Mouse (Mus musculus): ENCODE results near the gene Snrpd3. TPM values are rescaled to one million over a fixed set of nuclear protein-coding genes. Genes with fewer than 3 reads are reported as not detected.
"Not testable (repeated sequence)": the region's sequence is repeated elsewhere in the genome, so short reads cannot be mapped to it uniquely, and the experiment has no call there.

Gene Snrpd3
- polyA plus RNA-seq (2012; ENCODE audit: insufficient read depth, low replicate concordance), result 18.1 TPM in 1 of 2 replicates, not detected in the other

- peaks cover 66% of the 10 kb centered on the region for H3K36me3 ChIP-seq (replicated peaks; ENCODE audit: low read length)
These were observed at the start of gene Snrpd3 for GRCm38 (mm10) chr10:75517073-75517757. Gene Snrpd3 (plus strand): TSS chr10:75517551.

GRCm38 (mm10) chr10:75473411-75473810, 43.9 kb upstream of the Snrpd3 start:
- no peak for TF ChIP-seq FLI1 (IDR thresholded peaks at IDR 0.05; ENCODE audit: low read length)
- no peak for TF ChIP-seq GATA1 (IDR thresholded peaks at IDR 0.05; ENCODE audit: borderline replicate concordance, low read length)
- no peak overlapping the region for H3K4me3 ChIP-seq (replicated peaks)
- H3K27me3 ChIP-seq (replicated peaks), result no peaks in the 10 kb centered on the region
- H3K4me1 ChIP-seq, result peaks cover 17% of the 10 kb centered on the region
- 0 out of 2 replicates have a peak, but pooled peaks cover 6% of the 10 kb centered on the region for H3K9me3 ChIP-seq
- H3K36me3 ChIP-seq (replicated peaks; ENCODE audit: low read length), result no peaks in the 10 kb centered on the region

More at GRCm38 (mm10) chr10:75517073-75517757, at the start of gene Snrpd3:
- peak within 1 kb of the TSS; percentile 93 for H3K4me3 ChIP-seq (replicated peaks)
- TF ChIP-seq FLI1 (IDR thresholded peaks at IDR 0.05; ENCODE audit: low read length) (no peak), GATA1 (IDR thresholded peaks at IDR 0.05; ENCODE audit: borderline replicate concordance, low read length) (no peak)
- H3K4me1 ChIP-seq, result peaks cover 82% of the 10 kb centered on the region
- H3K9me3 ChIP-seq, result no peaks in the 10 kb centered on the region
- no peaks in the 10 kb centered on the region for H3K27me3 ChIP-seq (replicated peaks)

- H3K9me3 ChIP-seq, result no peaks in the 10 kb centered on the region
- no peaks in the 10 kb centered on the region for H3K36me3 ChIP-seq (replicated peaks; ENCODE audit: low read length)
- no peak for TF ChIP-seq GATA1 (IDR thresholded peaks at IDR 0.05; ENCODE audit: borderline replicate concordance, low read length)
- no peak for TF ChIP-seq FLI1 (IDR thresholded peaks at IDR 0.05; ENCODE audit: low read length)
- peaks cover 17% of the 10 kb centered on the region for H3K4me1 ChIP-seq
- no peaks in the 10 kb centered on the region for H3K27me3 ChIP-seq (replicated peaks)
- H3K4me3 ChIP-seq (replicated peaks), result no peak overlapping the region
These were observed 42.8 kb upstream of the Snrpd3 start for GRCm38 (mm10) chr10:75474571-75474970.

GRCm38 (mm10) chr10:75475139-75475850, 42.1 kb upstream of the Snrpd3 start:
- H3K36me3 ChIP-seq (replicated peaks; ENCODE audit: low read length); H3K4me3 ChIP-seq (replicated peaks); H3K27me3 ChIP-seq (replicated peaks); H3K9me3 ChIP-seq: not testable (repeated sequence)
- H3K4me1 ChIP-seq, result peaks cover 17% of the 10 kb centered on the region

GRCm38 (mm10) chr10:75477034-75477433, 40.3 kb upstream of the Snrpd3 start:
- H3K36me3 ChIP-seq (replicated peaks; ENCODE audit: low read length), result no peaks in the 10 kb centered on the region
- TF ChIP-seq FLI1 (IDR thresholded peaks at IDR 0.05; ENCODE audit: low read length) (no peak), GATA1 (IDR thresholded peaks at IDR 0.05; ENCODE audit: borderline replicate concordance, low read length) (no peak)
- H3K4me3 ChIP-seq (replicated peaks), result peak overlapping the region; percentile 70
- H3K4me1 ChIP-seq, result peaks cover 17% of the 10 kb centered on the region
- peaks cover 7% of the 10 kb centered on the region for H3K27me3 ChIP-seq (replicated peaks)
- peaks cover 4% of the 10 kb centered on the region for H3K9me3 ChIP-seq

- Histone ChIP-seq H3K27me3 (replicated peaks) (peaks cover 14% of the 10 kb centered on the region), H3K9me3 (peaks cover 4% of the 10 kb centered on the region), H3K36me3 (replicated peaks; ENCODE audit: low read length) (no peaks in the 10 kb centered on the region), H3K4me1 (peaks cover 21% of the 10 kb centered on the region), H3K4me3 (replicated peaks) (no peak overlapping the region)
- TF ChIP-seq GATA1 (IDR thresholded peaks at IDR 0.05; ENCODE audit: borderline replicate concordance, low read length), result no peak
- no peak for TF ChIP-seq FLI1 (IDR thresholded peaks at IDR 0.05; ENCODE audit: low read length)
These were observed 37.4 kb upstream of the Snrpd3 start for GRCm38 (mm10) chr10:75479955-75480354.

GRCm38 (mm10) chr10:75481703-75482102, 35.6 kb upstream of the Snrpd3 start:
- H3K4me1 ChIP-seq, result peaks cover 35% of the 10 kb centered on the region
- no peak for TF ChIP-seq FLI1 (IDR thresholded peaks at IDR 0.05; ENCODE audit: low read length)
- no peak for TF ChIP-seq GATA1 (IDR thresholded peaks at IDR 0.05; ENCODE audit: borderline replicate concordance, low read length)
- H3K36me3 ChIP-seq (replicated peaks; ENCODE audit: low read length), result no peaks in the 10 kb centered on the region
- peaks cover 14% of the 10 kb centered on the region for H3K27me3 ChIP-seq (replicated peaks)
- no peak overlapping the region for H3K4me3 ChIP-seq (replicated peaks)
- peaks cover 4% of the 10 kb centered on the region for H3K9me3 ChIP-seq

- TF ChIP-seq GATA1 (IDR thresholded peaks at IDR 0.05; ENCODE audit: borderline replicate concordance, low read length), result no peak
- no peak for TF ChIP-seq FLI1 (IDR thresholded peaks at IDR 0.05; ENCODE audit: low read length)
- Histone ChIP-seq H3K36me3 (replicated peaks; ENCODE audit: low read length) (no peaks in the 10 kb centered on the region), H3K4me1 (peaks cover 31% of the 10 kb centered on the region), H3K9me3 (peaks cover 4% of the 10 kb centered on the region), H3K27me3 (replicated peaks) (peaks cover 14% of the 10 kb centered on the region), H3K4me3 (replicated peaks) (no peak overlapping the region)
These were observed 35.1 kb upstream of the Snrpd3 start for GRCm38 (mm10) chr10:75482271-75482670.

GRCm38 (mm10) chr10:75482919-75483483, 34.4 kb upstream of the Snrpd3 start:
- Histone ChIP-seq H3K27me3 (replicated peaks) (peaks cover 14% of the 10 kb centered on the region), H3K4me1 (peaks cover 30% of the 10 kb centered on the region), H3K36me3 (replicated peaks; ENCODE audit: low read length) (no peaks in the 10 kb centered on the region), H3K4me3 (replicated peaks) (no peak overlapping the region), H3K9me3 (peaks cover 4% of the 10 kb centered on the region)
- TF ChIP-seq FLI1 (IDR thresholded peaks at IDR 0.05; ENCODE audit: low read length) (no peak), GATA1 (IDR thresholded peaks at IDR 0.05; ENCODE audit: borderline replicate concordance, low read length) (no peak)

- peaks cover 4% of the 10 kb centered on the region for H3K9me3 ChIP-seq
These were observed 33.3 kb upstream of the Snrpd3 start for GRCm38 (mm10) chr10:75484066-75484465.

More at GRCm38 (mm10) chr10:75484066-75484465, 33.3 kb upstream of the Snrpd3 start:
- peaks cover 14% of the 10 kb centered on the region for H3K27me3 ChIP-seq (replicated peaks)
- no peaks in the 10 kb centered on the region for H3K36me3 ChIP-seq (replicated peaks; ENCODE audit: low read length)
- no peak overlapping the region for H3K4me3 ChIP-seq (replicated peaks)
- peaks cover 33% of the 10 kb centered on the region for H3K4me1 ChIP-seq
- no peak for TF ChIP-seq GATA1 (IDR thresholded peaks at IDR 0.05; ENCODE audit: borderline replicate concordance, low read length)
- no peak for TF ChIP-seq FLI1 (IDR thresholded peaks at IDR 0.05; ENCODE audit: low read length)
